Mouse (Mus musculus) monocyte, adult 2 months (primary cell): ENCODE results near the gene Glud1.
"Not testable (repeated sequence)": the region's sequence is repeated elsewhere in the genome, so short reads cannot be mapped to it uniquely, and the experiment has no call there.

Source experiments
- DNase-seq, 2 experiments: peaks; one replicate each; pipeline ENCODE4 v3.0.0; 2022; ENCODE audit warnings: low spot score in 2 of 2, low read depth in 1 of 2

The Glud1 gene

DNA sequence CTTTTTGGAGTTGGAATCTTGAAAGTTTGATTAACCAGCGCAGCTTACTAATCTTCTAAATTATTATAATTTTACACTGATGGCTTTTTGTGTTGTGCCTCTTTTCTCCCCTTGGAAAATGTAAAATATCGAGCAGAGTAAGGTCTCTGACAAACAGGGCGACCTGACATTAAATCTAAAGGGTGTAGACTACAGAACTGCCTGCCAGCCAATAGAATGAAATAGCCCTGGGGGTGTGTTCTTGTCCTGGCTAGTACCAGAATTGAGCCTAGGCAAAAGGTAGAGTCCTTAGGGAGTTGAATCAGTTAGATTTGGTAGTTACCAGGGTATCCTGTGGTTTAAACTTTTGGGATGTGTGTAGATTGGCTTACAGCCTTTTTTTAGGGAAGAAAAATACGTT is 1.2 kb downstream of the Glud1 start:
- no peak for DNase-seq

- DNase-seq = no peak
Observed at GRCm38 (mm10) chr14:34312339-34313048, 2.0 kb downstream of the Glud1 start.

DNA sequence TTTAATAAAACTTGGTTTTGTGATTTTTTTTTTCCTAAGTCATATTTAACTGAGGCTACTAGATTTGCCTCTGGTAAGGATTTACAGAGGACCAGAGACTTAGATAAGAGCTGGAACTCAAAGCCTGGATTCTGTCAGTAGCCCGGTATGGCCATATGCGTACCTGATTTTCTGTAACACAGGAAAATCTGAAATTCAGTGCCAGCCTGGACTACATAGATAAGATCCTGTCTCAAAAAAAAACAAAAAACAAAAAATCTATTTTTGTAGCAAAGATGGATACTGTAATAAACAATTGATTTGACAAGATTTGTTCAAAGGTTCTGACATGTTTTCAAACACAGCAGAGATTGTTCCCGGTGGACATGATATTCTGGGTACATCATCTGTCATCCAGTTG is 3.1 kb downstream of the Glud1 start:
- DNase-seq = no peak

DNA sequence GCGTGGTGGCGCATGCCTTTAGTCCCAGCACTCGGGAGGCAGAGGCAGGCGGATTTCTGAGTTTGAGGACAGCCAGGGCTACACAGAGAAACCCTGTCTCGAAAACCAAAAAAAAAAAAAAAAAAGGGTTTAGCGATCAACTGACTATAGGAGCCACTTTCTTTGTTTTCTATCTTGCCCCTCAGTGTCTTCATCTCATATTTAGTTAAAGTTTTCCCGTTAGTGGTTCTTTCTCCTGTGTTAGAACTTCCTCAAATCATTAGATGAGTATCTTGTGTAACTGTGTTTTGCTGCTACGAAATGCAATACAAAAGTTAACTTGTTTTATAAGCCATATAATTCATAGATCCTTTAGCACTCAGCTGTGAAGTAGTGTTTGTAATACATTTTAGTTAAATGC is 3.9 kb downstream of the Glud1 start:
- not testable (repeated sequence) for DNase-seq

DNA sequence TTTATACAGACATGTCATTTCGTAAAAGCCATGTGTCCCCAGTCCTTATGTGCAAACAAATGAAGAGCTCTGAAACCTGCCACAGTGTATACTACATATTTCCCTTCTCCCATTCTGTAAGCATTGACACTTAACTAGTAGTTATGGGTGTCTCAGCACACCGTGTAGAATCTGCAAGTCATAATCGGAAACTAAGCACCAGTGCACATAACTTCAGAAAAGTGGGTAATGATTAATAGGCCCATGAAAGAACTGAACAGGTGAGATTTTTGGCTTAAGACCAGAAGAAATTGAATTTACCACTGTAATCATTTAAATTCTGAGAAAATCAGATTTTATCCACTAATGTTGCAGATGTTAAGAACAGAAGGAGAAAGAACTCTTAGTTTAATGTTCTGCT is 4.3 kb downstream of the Glud1 start:
- DNase-seq = no peak

GRCm38 (mm10) chr14:34316346-34316745 is 5.8 kb downstream of the Glud1 start:
- DNase-seq = no peak

DNA sequence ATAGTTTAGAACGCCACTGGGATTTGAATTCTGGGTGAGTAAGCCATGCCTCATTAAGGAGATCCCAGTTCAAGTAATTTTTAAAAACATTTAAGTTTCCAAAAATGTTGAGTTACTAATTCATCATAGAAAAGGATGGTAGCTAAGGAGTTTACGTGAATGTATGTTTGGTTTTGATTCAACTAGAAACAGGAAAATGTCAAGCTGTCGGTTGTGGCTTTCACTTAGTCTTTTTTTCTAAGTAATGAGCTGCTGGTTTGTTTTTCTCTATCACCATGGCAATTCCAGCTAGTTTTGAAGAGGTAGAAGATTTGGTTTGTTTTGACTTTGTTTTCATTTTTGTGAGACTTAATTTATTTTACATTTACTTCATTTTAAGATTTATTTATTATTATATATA is 6.9 kb downstream of the Glud1 start:
- no peak for DNase-seq

GRCm38 (mm10) chr14:34318113-34318512 is 7.6 kb downstream of the Glud1 start:
- DNase-seq = no peak

DNA sequence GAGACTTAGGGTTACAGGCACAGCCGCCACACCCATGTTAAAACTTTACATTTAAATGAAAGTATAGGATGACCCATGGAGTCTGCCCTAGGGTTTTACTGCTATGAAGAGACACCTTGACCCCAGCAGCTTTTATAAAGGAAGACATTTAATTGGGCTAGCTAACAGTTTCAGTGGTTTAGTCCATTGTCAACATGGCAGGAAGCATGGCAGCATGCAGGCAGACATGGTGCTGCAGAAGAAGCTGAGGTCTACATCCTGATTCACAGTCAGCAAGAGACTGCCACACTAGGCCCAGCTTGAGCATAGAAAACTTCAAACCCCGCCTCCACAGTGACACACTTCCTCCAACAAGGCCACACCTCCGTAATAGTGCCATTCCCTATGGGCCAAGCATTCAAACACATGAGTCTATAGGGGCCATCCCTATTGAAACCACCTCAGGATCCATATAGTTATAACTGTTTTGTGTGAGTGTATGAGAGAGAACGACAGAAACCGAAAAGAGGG is 13.1 kb downstream of the Glud1 start:
- DNase-seq = no peak

GRCm38 (mm10) chr14:34326606-34327005 is 16.1 kb downstream of the Glud1 start:
- DNase-seq = no peak

DNA sequence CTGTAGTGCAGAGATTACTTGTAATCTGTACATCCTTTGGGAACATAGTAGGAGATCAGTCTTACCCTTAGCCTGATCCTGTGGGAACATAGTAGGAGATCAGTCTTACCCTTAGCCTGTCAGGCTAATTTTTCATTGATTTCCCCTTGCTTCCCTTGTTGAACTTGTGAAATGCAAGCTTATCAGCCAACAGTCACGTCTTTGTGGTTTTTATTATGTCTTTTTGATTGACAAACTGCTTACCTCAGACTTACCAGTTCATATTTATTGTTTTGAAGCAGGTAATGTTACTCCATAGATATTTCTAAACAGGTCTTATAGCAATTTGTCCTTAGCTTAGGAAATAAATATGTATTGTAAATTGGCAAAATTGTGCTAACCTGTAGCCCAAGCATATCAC is 17.1 kb downstream of the Glud1 start:
- no peak for DNase-seq

GRCm38 (mm10) chr14:34330657-34331158 is 20.2 kb downstream of the Glud1 start:
- no peak for DNase-seq

- no peak for DNase-seq
Observed at GRCm38 (mm10) chr14:34331886-34332285, 21.4 kb downstream of the Glud1 start.

DNA sequence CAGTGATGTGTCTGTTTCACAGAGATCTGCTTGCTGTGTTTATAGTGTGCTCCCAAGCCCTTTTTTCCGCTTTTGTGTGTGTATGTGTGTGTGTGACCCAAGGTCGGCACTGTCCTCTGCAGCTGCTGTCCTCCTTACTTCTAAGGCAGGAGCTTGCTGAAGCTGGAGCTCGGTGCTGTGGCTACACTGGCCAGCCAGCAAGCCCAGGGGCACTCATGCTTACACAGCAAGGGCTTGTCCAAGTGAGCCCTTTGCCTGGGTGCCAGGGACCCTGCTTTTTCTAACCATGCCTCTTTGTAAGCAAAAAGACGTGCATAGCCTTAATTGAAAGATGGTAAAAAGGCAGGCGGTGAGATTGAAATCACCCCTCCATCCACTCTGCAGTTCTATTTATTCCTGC is 21.9 kb downstream of the Glud1 start:
- DNase-seq = no peak

- DNase-seq = no peak
Observed at GRCm38 (mm10) chr14:34339446-34339845, 28.9 kb downstream of the Glud1 start.

- DNase-seq = no peak
Observed at GRCm38 (mm10) chr14:34341993-34342392, 31.5 kb downstream of the Glud1 start.

DNA sequence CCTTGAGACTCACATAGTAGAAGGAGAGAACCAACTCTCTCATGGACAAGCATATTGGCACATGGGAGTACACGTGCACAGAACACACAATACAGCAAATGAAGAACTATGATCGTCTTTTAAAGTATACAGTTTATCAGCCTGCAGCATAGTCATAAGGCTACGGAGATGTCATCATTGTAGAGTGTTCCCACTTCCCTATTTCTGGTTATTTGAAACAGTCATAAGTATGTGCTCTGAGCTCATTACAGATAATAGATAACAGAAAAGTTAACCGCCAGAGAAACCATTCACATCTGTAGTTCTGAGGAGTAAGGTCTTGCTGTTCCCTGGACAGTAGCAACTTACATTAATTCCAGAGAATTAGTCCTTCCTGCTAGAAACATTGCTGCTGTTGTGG is 32.6 kb downstream of the Glud1 start:
- no peak for DNase-seq

DNA sequence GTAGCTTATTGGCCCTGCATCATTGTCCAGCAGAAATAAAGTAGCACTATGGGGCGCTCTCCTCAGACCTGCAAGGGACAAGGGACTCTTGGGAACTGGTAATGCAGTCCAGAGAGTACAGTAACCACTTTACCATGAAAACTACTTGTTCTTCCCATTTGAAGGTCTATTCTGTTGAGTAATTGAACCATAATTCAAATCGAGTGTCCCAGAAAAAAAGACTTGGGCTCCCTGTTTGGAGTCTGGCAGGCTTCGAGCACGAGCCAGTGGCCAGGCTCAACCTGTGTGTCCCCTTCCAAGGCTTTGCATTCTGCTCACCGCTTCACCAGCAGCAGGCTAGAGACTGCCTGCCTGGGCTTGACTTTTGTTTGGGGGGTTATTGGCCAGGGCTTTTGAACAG is 33.8 kb downstream of the Glud1 start:
- no peak for DNase-seq

- DNase-seq = no peak
Observed at GRCm38 (mm10) chr14:34345771-34346566, 35.4 kb downstream of the Glud1 start.

DNA sequence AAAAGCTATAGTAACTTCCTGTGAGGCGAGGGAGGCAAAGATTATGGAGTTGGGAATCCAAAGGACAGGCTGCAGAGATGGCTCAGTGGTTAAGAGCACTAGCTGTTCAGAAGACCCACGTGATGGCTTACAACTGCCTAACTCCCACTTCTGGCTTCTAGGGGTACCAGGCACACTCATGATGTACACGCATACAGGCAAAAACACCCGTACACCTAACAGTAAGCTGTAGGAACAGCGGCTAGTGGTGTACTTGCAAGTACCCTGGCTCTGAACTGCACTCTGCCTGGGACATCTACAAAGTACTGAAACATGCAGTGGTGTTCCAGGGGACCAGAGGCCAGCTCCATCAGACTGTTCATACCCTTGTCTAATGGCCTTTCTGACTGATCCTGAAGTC is 36.6 kb downstream of the Glud1 start:
- DNase-seq = no peak

DNA sequence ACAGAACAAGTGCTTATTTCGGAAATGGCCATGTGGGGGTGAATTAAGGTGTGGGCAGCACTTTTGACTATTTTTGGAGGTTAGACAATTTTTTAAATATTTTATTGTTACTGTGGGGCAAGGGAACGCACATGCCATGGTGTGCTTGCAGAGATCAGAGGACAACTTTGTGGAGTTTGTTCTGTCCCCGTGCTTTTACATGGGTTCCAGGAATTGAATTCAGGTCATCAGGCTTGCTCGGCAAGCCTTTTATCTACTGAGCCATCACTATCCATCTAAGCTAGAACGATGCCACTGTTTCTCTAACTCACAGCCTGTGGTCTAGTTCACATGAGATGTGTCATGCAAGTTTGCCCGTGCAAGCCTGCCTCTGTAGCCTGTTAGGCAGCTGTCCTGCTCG is 37.8 kb downstream of the Glud1 start:
- DNase-seq = no peak

- no peak for DNase-seq
Observed at GRCm38 (mm10) chr14:34349007-34349406, 38.5 kb downstream of the Glud1 start.
